Mouse (Mus musculus) MN1 (cell line): ENCODE data around the gene Alg9.
A peak's percentile ranks its signal among the peaks of the same experiment; 100 is the strongest.

ENCODE experiments used
- DNase-seq: peaks from one replicate; pipeline ENCODE4 v3.0.0-alpha.2; 2016; ENCODE audit warnings: low spot score

The Alg9 gene

DNA sequence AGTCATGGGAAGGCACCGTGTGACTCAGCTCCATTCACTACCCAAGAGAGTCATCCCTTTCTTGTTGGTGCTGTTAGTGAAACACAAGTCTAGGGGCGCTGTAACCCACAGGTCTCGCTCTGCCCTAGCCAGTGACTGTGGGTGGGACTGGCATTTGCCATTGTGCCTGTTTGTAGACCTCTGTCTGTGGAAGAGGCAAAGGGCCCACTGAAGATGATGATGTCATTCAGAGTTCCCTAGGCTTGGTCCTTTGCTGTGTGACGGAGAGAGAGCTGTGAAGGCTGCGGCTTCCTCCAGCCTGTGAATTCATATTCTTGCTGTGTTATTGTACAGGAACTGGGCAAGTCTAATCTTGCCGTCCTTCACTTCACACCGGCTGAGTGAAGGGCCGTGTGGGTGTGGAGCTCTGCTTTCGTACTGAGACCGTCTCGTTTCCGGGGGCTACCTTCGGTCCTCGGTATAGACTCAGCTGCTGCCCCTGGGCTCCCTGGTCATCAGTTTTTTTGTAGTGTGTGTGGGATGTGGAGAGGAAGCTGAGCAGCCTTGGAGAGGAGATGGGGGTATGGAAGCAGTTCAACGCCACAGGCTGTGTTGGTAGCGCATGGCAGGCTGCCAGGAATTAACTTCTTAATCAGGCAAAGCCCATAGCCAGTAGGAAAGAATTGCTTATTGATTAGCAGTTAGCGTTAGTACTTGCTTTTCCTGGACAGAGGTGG is 78.0 kb downstream of the Alg9 start:
- peak; percentile 59 for DNase-seq

DNA sequence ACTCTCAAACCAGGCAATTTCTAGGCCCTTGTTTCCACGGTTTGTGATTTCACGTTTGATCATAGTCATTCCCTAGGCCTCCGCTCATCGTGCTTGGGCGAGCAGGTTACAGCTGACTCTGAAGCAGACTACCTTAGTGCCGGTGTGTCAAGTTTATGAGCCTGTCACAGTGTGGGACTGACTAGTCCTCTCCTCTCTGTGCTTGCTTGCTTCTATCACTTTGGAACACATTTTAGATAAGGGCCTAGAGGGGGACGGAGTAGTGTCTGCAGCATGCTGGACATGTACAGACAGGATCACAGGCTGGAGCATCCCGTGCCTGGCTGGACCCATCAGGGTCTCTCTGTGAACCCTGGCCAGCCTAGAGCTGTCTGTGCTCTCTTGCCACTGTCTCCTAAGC is 79.6 kb downstream of the Alg9 start:
- no peak for DNase-seq

DNA sequence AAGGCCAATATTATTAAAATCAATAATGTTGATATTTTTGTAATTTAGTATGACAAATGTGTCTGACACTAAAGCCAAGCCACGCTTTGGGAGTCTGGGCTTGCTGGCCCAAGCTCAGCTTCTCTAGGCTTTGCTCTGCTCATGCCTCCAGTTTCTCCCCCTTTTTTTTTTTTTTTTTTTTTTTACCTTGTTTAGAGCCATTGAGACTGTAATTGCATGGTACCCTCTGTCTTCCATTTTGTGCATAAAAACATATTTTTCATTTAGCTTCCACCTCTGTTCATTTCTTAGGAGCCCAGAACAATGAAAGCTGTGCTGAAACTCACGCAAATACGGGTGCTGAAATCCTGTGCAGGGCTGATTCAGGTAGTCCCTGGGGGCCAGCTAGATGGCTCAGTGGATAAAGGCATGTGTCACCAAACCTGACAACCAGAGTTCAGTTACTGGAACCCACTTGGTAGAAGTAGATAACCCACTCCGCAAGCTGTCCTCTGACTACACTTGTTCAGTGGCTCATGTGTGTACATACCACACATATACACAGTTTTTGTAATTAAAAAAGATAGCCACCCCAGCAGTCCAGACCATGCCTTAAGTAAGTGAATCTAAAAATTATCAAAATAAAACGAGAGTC is 80.4 kb downstream of the Alg9 start:
- no peak for DNase-seq

DNA sequence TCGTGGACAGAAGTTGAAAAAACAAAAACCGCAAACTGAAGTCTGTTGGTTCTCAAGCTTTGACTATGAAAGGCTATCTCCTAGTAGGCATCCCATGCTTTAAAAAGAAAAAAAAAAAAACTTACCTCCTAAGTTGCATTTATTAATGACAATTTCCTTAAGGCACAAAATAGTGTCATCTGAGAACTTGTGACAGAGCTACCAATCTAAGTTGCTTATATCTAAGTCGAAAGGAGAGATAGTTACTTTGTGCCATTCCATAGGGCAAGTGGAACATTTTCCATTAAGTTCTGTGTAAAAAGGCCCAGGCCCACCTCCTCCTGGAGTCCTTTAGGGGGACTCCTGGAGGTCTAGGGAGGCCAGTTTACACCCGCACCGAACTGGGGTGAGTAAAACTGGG is 81.0 kb downstream of the Alg9 start:
- no peak for DNase-seq

DNA sequence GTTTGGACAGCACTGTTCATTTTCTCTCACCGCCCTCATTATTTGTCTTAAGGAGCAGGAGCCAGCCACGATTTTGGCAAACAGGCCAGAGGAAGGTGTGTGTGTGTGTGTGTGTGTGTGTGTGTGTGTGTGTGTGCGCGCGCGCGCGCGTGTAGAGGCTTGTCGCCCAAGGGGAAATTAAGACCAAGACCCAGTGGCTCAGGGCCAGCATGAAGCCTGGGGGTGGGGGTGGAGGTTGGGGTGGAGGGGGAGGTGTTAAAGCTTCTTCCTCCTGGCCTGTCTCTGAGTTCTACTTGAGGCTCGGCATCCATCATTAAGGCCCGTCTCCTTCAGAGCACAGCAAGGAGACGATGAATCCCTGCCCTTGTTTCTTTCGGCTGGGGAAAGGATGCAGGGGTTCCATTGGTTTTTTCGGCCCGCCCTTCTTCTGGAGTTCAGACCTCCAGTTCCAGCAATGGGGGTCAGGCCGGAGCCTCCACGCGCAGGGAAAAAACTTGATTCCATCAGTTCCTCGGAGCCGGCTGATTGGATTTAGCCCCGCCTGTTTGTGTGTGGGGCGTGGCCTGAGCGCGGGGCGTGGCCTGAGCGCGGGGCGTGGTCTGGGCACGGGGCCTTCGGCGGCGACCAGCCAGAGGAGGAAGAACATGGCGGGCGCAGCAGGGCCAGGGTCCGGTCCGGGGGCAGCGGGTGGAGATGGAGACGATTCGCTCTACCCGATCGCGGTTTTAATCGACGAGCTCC is 81.7 kb downstream of the Alg9 start:
- DNase-seq, result peak; percentile 86

DNA sequence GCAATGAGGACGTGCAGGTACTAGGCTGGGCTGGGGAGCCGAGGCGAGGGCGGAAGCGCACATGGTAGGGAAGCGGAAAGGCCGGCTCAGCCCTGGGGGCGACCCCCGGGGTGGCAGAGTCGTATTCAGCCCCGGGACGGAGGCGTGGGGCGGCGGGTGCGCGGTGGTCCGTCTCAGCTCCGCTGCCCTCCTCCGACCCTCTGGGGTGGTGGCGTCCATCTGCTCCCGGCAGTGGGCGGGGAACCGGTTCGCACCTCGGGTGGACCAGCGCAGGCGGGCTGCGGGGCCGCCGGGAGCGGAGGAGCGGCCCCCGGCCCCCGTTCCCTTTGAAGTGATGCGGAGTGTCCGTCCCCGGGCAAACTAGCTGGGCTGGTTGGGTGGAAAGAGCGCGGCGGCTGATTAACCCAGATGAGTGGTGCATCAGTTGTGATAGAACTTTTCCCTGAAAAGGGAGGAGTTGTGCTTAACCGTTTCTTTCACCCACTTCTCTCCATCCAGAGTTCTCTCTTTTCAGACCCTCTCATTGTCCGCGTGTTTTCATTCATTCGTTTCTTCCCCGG is 82.3 kb downstream of the Alg9 start:
- peak; percentile 30 for DNase-seq

DNA sequence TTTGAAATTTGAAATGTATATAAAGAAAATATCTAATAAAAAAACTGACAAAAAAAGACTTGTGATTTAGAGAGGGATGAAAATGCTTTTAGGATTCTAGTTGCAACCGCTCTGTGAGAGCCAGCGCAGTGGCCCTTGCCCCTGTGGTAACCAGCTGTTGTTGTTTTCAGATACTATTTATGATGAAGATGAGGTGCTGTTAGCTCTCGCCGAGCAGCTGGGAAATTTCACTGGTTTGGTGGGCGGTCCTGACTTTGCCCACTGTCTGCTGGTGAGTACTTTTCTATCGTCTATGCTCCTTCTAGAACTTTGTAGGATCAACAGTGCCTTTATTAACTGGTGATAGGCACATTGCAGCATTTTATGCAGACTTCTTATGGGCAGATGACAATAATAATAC is 83.9 kb downstream of the Alg9 start:
- no peak for DNase-seq

DNA sequence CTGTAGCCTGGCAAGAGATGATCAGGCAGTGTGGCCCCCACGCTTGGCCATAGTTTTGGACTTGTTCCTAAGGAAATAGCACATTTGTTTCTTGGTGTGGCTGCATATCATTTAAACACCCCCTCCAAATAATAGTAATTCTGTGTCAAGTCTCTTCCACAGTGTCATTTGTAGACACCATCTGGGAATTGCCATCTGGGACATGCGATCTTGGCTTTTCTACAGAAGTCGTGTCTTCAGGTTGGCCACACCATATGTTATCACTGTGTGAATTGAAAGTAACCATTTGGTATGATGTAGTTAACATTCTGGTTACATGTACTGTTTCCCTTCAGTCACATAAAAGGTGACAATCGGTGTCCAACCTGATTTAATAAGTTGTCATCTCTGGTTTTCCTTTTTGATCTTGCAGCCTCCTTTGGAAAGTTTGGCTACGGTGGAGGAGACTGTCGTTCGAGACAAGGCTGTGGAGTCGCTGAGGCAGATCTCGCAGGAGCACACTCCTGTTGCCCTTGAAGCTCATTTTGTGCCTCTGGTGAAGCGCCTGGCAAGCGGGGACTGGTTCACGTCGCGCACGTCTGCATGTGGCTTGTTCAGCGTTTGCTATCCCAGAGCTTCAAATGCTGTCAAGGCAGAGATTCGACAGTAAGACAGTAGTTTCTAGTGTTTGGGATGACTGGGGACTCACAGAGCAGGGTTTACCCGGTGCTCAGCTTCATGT is 86.5 kb downstream of the Alg9 start:
- no peak for DNase-seq

DNA sequence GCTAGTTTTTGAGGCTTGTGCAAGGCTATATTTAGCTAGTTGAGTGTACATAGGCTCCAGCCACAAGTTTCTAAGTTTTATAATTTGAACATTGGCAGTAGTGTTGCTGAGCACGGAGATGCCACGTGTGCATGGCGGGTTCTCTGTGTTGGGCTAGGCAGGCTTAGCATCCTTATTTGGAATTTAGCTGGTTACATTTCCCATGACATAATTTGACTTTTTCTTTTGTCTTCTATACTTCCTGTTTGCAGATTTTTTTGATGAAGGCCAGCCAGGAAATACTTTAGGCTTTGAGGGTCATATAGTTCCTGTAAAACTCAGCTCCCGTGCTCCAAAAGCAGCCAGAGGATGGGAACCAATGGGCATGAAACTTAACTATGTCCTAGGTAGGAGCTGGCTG is 89.0 kb downstream of the Alg9 start:
- DNase-seq, result no peak

DNA sequence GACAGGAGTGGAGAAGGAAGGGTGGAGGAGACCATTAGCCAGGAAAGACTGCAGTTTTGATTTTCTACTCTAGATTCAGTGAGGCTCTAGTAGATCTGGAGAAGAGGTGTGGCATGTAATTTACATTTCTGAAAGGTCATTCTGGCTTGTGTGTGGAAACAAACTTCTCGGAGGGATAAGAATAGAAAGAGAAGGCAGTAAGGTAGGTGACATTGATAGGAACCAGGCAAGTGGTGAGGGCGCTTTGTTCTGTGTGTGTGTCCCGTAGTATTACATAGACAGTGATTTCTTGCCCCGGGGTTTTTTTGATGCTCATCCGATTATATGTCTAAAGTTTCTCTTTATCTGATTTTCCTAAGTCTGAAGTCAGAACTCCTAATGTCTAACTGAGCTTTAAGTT is 90.1 kb downstream of the Alg9 start:
- DNase-seq, result no peak

DNA sequence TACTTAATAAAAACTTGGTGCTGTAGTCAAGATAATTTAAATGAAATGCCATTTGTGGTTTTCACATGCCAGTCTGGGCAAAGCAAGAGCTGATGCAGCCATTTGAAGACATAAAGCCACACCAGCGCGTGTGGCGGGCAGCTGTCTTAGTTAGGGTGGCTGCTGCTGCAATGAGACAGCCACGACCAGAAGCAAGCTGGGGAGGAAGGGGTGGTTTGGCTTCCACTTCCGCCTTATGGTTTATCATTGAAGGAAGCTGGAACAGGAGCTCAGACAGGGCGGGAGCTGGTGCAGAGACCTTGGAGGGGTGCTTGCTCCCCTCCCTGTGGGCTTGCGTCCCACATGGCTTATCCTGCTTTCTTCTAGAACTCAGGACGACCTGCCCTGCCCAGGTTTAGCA is 91.0 kb downstream of the Alg9 start:
- DNase-seq, result no peak

DNA sequence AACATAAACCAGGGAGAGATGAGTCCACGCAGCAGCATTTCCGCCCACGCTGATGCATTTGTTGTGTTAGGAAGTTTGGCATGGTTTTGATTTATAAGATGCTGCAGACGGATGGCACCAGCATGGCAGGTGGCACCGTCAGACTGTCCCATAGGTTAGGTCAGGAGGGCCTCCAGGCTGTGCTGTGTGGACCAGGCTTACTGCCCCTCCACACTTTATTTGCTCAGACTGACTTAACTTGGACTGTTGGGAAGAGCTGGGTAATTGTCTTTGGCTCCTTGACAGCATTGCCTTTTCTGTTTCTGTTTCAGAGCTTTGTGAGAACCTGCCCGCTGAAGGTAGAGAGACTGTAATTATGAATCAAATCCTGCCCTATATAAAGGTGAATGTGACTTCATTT is 92.2 kb downstream of the Alg9 start:
- DNase-seq, result no peak

DNA sequence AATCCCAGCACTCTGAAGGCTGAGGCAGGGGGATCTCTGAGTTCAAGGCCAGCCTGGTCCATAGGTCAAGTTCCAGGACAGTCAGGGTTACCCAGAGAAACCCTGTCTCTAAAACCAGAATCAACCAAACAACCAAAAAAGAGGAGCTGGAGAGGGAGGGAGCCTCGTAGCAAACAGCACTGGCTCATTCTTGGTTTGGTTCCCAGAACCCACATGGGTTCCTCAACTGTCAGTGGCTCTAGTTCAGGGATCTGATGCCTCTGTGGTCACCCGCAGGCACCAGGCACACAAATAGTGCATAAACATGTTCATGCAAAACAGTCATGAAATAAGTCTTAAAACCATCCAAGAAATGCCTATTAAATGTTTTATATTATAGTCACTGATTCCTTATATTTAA is 93.4 kb downstream of the Alg9 start:
- no peak for DNase-seq

DNA sequence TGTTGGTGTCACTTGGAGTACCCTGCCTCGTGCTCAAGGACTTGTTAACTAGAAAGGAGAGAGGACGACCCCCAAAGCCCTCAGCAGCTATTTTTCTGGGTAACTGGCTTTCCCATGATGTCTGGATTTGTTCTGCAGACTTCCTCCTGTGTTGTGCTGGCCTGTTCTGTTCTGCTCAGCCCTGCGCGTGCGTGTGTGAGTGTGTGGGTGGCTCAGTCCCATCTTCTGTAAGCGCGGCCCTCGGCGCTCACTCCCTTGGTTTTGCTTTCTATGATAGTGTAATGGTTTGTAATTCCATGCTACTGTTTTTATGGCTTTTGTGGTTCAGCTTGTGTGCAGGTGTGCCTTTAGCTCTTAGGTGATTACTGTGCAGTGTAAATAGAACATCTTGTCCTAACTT is 98.4 kb downstream of the Alg9 start:
- no peak for DNase-seq

DNA sequence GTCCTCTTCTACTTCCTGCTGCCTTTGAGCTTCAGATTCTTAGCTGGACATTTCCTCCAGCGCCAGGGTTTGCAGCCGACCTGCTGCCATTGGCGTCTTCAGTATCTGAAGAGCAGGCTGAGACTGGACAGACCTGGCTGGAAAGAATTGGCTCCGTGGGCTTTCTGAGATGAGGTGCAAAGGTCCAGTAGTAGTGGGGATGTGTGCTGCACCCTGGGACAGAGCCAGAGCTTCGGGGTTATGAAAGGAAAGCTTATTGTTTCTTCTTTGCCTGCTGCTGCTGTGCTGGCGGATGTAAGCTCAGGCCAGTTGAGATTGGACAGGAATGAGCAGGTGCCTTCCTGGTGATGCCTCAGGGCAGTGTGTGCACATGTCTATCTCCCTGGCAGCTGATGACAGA is 99.2 kb downstream of the Alg9 start:
- no peak for DNase-seq

DNA sequence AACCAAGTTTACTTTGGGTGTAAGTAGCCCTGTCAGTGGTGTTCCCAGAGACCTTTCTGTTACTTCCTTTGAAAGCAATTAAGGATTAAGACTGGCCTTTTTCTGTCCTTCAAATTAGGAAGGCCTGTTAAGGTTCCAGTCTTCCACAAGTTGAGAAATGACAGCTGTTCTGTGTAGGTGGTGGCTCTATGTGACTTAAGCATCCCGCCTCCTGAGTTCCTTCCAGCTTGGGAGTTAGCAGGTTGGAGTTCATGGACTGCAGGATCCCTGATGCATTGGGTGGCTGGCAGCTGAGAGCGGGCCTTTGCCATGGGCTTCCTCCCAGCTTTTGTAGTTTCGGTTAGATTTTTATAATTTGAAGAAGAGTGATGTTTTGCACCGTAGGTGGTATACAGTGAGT is 100.7 kb downstream of the Alg9 start:
- no peak for DNase-seq

DNA sequence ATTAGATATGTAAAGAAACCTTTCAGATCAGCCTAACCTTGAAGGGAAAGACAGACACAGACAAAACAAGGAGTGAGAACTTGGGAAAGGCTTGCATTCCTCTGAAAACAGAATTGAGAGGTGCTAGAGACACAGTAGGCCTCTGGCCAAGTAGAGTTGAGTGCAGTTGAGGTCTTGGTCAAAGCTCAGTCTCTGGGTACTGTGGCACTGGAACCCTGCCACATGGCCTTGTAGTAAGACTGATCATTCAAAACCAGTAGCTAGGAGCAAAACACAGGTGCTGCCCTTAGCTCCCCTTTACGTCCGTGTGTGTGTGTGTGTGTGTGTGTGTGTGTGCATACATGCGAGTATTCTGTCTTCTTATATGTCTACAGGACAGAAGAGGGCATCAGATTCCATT is 101.5 kb downstream of the Alg9 start:
- DNase-seq, result no peak

DNA sequence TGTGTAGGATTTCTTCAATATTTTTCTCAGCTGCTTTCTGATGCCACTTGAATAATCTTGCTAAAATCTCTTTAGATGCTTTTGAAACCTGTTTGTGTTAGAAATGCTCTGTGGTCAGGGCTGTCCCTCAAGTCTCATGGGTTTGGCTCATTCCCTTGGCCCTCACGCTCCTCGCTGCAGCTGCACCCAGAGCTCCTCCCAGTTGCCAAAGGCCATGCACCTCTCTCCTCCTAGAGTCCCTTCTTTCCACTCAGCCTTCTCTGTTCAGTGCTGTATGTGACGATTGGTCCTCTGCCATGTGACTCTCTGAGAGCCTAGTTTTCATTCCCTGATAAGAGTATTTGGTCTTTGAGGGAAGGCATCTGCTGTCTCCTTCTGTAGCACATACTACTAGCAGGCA is 102.6 kb downstream of the Alg9 start:
- DNase-seq, result no peak

DNA sequence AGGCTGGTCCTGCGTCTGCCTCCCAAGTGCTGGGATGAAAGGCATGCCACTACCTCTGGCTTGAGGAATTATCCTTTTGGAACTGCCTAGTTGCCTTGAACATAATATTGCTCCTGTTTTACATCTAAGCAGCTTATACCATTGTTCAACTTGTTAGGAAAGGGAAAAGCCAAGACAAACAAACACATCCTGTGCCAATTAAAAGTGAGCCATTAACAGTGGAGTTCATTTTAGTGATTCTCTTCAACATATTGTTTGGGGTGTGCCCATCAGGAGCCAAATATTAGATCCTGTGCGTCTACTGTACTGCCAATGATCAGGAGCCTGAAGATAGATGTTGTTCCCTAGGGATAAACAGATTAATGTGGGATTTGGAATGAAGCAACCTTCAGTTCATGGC is 107.4 kb downstream of the Alg9 start:
- no peak for DNase-seq

DNA sequence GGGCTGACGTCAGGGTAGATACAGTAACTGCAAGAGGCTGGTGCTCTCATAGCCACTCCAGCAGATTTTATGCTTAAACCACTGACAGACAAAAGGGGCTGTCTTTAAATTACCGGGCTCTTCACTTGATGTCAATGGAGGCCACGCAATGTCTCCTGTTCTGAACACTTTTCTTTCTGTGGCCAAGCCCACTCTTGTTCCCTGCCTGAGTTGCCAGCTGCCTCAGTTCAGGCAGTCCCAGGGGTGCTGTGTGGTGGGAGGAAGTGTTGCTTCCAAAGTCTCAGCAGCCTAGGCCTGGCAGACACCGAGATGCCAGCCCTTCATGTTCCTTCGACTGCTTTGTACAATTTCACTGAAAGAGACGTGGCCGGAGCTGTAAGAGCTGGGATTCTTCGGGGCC is 109.3 kb downstream of the Alg9 start:
- DNase-seq, result peak; percentile 49

DNA sequence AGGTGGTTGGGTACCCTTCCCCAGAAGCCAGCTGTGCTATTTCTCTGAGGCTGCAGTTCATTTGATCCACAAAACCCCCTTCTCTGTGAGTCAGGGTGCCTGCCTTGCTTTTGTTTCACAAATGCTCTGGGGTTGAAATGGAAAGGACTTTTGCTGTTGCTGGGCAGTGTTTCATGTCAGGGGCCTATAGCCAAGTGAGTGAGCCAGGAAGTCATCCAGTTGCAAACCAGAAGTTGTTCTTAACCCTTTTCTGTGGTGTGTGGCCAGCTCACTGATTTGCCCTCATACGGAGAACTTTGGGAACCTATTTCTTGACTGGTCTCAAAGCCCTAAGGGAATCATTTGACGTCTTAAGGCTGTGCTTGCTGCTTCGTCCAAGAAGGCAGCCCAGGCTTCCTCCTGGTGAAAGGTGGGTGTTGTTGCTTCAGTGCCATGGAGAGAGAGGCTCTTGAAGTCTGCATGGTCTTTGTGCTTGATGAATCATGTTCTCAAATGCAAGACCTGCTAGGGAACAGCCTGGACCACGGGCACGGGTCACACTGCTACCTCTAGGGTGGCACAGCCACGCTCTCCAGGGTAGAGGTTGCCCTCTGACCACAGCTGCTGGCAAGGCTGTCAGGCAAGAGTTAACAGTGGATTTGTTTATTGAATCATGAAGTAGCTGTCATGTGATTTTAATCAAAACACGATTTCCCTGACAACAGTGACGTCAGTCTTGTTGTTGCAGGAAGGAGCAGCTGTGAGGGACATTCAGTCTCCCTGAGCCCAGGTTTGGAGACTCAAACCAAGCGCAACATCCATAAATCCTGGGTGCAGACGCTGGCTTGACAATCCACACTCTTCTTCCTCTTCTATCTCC is 110.2 kb downstream of the Alg9 start:
- DNase-seq, result peak; percentile 89

DNA sequence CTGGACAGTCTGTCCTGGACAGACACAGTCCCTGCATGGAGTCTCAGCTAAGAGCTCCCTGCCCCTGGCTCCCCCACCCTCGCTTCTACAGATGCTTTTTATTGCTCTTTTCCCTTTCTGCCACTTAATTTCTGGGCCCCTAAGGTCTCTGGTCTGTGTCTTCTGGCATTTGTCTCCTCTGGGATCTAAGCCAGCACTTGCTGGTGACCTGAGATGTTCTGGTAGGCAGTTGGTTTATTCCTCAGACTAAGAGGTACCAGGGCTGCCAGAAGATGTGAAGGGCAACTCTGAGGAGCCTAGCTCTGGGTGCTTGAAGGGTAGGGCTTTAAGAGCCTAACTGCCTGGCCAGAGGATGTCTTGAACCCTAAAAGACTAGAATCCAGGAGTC is 110.8 kb downstream of the Alg9 start:
- peak; percentile 85 for DNase-seq
